Mouse (Mus musculus): Measurements from ENCODE around the gene Ppm1l.
"Not testable (repeated sequence)": the region's sequence is repeated elsewhere in the genome, so short reads cannot be mapped to it uniquely, and the experiment has no call there.

The Ppm1l gene

DNA sequence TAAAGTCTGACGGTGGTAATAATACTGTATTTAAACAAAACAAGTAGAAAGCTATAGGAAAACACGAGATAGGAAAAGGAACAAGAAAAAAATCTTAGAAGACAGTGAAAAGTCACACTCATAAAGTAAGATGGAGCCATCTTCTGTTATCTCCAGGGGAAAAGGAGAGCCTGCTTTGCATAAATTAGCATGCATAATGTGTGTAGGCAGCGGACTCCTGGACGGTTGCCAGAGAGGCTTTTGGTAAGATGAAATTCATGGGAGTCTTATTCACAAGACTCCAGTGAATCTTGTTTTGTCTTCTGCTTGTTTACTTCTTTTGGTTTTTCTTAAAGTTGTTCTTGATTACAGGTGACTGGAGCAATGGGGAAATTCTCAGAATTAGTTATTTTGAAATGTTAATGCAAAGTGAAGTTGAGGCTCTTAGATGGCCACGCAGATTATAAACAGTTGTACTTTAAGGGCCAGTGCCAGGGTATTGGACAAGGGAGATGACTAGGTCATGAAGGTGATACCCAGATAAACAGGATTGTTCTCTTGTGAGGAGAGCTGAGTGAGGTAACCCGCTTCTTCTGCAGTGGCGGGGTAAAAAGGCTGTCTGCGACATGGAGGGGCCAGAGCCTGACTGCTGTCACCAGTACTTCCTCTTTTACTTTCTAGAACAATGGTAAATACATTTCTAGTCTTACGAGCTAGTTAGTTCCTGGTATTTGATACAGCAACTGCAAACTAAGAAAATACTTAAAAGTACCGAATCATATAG, 57.1 kb downstream of the Ppm1l start:
- DNase-seq (ENCODE audit: low spot score): no peak

DNA sequence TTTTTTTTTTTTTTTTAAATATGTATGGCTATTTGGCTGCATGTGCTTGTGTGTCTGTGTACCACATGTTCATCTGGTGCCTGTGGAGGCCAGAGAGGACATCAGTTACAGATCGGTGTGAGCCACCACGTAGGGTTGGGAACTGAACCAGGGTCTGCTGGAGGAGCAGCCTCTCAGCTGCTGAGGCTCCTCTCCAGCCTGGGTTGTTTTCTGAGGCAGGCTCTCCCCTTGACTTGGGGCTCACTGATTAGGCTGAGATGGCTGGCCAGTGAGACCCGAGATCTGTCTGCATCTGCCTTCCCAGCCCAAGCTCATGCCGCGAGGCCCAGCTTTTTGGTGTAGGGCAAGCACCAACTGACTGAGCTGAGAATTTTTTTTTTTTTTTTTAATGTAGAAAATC, 57.9 kb downstream of the Ppm1l start:
- DNase-seq (ENCODE audit: low spot score): no peak

DNA sequence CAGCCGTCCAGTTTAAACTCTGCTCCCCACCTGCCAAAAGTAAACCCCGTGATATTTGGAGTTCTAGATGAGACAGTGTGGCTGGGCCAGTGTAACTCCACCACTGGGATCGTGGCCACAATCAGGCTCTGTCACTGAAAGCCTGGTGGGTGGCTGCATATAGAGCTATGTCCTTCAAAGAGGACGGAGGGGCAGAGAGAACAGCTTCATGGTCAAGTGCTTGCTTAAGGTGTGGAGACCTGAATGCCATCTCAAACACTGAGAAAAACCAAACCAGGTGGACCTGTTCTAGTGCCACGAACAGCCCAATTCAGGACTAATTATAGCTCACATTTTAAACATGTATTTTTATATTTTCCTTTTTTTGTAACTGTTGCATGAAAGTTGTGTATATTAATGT, 58.3 kb downstream of the Ppm1l start:
- DNase-seq (ENCODE audit: low spot score): no peak

DNA sequence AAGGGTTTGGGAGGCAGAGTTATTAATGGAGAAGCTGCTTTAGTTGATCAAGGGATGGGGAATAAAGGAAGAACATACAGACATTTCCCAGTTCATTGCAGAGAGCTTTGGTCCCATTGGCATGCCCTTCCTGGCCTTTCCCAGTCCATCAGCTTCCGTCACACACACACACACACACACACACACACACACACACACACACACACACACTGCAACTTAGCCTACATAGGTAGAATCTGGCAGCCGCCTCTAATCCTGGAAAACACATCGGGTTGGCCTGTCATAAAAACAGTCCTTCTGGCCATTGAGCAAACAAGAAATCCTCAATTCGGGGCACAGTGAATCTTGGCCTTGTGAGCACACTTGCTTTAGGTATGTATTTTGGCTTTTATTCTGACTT, 64.6 kb downstream of the Ppm1l start:
- DNase-seq (ENCODE audit: low spot score): no peak

DNA sequence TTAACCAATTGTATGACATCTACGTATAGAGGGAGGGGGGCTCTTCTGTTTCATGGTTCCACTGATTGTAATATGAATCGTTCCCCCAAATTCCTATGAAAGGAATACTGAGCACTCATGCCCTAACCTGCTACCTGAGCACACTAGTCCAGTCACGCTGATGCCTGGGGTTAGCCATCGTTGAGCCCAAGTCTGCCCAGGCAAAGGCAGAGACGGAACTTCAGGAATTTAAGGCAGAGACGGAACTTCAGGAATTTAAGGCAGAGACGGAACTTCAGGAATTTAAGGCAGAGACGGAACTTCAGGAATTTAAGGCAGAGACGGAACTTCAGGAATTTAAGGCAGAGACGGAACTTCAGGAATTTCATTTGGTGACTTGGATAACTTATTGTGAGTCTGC, 75.2 kb downstream of the Ppm1l start:
- DNase-seq (ENCODE audit: low spot score): not testable (repeated sequence)

DNA sequence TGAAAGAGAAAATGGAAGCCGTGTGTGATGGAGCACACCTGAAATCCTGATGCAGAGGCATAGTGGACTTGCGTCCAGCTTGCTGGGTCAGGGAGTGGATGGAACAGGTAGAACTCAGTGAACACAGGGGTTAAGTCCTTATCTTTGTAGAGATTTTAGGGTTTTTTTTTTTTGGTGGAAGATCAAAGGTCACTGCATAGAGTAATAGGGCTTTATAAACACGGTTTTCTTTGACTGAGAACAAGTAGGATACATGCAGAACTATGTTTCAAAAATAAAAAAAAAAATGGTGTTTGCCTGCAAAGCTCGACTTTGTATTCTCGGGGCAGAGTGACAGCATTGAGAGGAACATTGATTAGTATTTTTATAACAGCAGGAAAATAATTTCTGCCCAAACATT, 75.6 kb downstream of the Ppm1l start:
- DNase-seq (ENCODE audit: low spot score): no peak

DNA sequence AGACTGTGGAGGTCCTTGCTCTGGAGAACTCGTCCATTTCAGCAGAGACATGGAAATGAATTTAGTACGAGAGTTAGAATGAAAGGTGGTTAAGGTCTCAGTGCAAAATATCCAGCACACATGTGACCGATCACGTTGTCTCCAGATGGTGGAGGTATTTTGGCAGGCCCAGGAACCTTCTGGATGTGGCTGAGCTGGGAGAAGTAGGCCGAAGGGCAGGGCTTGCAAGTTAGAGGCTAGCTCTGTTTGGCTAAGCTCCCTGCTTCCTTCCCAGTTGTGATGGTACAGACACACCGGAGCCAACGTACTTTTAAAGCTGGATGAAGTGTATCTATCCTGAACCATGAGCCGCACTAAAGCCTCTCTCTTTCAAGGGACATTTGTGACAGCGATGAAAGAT, 76.4 kb downstream of the Ppm1l start:
- DNase-seq (ENCODE audit: low spot score): no peak

DNA sequence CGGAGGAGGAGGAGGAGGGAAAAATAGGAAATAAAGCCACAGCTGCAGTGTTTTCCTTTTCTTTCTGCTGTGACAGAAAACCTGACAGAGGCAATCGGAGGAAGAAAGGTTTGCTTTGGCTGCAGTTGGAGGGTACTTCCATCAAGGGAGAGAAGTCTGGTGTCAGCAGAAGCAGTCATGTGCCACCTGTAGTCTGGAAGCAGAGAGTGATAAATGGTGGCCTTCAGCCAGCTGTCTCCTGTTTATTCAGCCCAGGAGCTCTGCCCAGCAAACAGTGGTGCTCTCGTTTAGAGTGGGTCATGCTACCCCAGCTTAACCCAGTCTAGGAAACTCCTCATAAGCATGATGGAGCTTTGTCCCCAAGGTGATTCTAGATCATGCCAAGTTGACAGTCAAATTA, 77.3 kb downstream of the Ppm1l start:
- DNase-seq (ENCODE audit: low spot score): no peak

DNA sequence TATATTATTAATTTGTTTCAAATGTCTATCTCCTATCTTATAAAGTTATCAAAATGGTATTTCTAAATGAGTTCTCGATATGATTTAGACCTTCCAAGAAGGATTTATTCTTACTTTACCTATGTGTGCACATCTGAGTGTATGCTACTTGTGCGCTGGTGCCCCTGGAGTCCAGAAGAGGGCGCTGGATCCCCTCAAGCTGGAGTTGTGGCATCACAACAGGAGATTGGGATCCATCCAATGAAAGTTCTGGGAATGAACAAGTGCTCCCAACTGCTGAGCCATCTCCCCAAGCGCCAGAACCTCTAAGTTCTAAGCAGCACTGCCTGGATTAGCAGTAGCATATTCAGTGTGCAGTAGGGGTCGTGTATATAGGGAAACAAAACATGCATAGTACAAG, 78.4 kb downstream of the Ppm1l start:
- DNase-seq (ENCODE audit: low spot score): no peak

DNA sequence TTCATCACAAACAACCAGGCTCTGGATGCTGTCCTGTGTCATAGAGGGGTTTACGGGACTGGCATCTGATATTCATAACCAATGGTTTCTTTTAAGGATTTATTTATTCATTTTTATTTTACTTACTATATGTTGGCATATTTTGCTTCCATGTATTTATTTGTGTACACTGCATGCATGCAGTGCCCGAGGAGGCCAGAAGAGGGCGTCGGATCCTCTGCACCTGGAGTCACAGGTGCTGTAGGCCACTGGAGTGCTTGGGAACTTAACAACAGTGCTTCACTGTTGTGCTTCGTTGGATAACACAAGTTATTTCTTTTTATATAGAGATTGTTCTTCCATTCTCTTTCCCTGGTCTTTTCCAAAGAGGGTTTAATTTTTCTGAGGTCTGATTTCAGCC, 81.1 kb downstream of the Ppm1l start:
- DNase-seq (ENCODE audit: low spot score): no peak

DNA sequence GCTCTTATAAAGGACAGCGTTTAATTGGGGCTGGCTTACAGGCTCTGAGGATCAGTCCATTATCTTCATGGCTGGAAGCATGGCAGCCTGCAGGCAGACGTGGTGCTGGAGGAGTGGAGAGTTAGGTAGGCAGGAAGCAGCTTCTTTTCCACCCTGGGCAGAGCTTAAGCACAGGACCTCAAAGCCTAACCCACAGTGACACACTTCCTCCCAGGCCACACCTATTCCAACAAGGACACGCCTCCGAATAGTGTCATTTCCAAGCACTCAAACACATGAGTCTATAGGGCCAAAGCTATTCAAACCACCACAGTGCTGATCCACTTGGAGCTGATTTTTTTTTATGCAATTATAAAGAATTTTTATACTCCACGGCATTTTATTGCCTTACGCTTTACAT, 82.7 kb downstream of the Ppm1l start:
- no peak for DNase-seq (ENCODE audit: low spot score)

DNA sequence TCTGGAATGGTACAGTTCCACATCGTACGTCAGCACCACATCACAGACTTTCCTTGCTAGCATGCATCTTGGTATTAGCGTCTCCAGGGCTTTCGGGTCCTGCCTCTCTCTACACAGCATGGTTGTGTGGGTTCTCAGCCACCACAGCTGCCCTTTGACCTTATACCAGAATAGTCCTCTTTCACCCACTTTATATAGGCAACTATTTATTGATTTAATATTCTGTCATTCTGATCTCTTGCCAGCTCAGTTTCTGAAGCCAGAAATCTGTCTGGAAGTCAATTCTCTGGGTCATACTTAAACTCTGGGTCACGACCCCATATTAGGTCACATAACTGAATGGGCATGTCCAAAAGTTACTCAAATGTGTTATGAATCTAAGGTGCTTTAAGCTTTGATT, 86.5 kb downstream of the Ppm1l start:
- no peak for DNase-seq (ENCODE audit: low spot score)

DNA sequence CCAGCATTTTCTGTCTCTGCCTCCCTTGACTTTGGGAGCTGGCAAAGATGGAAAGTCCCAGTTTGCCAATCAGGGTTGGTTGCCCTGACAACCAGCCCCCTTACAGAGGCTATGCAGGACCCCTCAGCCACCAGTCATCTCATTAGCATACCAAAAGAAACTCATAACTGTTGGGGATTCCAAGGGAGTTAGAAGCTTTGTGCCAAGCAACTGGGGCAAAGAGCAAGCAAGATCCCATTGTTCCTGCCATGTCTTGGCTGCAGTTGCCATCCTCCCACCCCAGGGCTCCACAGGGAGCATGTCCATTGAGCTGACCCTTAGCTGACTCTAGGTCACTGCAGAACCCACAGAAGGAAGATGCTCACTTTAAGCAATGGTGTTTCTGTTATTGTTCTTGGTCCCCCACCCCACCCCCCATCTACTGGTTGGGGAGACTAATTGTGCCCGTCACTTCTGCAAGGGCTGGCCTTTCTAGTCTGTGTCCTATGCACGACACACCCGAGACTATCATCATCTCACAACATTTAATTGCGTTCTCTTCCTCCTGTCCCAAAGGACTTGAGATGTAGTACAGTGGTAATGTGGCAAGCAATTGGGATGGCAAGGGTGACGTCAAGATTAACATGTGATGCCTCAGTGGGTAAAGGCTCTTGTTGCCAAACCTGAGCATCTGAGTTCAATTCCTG, 89.7 kb downstream of the Ppm1l start:
- peak; percentile 80 for DNase-seq (ENCODE audit: low spot score)

DNA sequence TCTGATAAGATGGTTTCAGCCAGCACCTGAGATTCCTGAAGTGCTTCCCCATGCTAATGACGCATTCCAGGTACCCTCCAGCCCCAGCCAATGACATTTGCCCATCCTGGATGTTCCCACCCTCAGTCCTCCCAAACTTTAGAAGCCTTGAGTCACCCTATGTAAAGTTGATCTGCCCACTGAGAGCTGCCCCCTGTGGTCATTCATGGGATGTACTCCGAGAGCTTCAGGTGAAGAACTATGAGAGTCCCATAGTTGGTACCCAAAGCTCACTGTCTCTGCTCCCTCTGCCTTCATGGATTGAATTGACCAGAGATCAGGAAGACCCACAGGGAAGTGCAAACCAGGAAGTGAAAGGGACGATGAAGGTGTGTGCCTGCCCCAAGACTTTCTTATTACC, 91.4 kb downstream of the Ppm1l start:
- no peak for DNase-seq (ENCODE audit: low spot score)

DNA sequence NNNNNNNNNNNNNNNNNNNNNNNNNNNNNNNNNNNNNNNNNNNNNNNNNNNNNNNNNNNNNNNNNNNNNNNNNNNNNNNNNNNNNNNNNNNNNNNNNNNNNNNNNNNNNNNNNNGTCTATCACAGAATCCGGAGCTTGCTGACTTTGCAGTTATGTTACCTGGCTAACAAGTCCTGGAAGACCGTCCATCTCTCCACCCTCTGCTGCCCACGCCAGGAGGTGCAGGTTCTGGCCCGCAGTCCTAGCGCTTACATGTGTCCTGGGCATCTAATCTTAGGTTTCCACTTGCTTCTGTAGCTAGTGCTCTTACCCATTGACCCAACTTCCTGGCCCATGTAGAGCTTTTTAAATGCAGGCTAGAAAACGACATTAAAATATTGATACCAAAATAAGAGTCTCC, 99.5 kb downstream of the Ppm1l start:
- no peak for DNase-seq (ENCODE audit: low spot score)

DNA sequence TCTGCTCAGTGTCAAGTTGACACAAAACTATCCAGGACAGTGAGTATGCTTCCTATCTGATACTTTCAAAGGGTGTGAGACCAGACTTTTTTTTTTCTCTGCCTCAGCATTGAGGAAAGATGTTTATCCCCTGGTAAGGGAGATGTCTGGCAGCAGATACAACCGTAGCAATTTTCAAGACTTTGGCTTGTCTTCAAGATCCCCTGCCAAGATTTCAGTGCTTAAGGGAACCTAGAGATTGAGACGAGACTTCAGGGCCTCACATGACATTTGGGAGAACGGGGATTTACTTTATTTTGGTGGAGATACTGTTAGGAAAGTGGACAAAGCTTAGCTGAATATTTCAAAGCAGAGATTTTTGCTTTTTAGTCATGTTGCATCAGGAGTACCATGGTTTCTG, 106.1 kb downstream of the Ppm1l start:
- no peak for DNase-seq (ENCODE audit: low spot score)

DNA sequence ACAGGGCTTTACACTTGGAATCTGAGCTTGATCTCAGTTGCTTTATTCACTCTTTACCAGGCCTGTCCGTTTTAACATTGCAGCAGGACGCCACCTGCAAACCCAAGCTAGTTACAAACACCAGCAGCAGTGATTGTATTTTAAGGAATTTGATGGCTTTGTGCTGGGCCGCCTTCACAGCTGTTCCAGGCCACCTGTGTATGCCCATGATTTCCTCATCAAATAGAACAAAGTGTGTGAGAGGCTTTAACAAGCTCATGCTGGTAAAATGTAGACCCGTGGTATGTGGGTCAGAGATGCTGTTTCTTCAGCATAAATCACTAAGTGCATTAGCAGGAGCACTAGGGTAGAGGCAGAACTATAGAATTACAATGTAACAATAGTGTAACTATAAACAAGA, 106.7 kb downstream of the Ppm1l start:
- no peak for DNase-seq (ENCODE audit: low spot score)

DNA sequence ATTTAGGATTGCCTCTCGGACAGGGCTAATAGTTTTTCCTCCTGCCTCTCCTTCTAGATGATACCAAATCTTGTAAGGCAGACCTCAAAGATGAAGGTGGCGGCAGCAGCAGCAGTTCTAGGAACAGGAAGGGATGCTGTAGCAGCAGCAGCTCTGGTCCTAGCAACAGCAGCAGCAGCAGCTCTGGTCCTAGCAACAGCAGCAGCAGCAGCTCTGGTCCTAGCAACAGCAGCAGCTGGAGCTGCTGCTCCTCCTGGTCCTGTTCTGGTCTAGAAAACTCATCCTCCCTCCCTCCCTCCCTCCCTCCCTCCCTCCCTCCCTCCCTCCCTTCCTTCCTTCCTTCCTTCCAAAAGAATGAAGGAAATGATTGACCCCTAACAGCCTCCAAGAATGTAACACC, 108.1 kb downstream of the Ppm1l start:
- not testable (repeated sequence) for DNase-seq (ENCODE audit: low spot score)

DNA sequence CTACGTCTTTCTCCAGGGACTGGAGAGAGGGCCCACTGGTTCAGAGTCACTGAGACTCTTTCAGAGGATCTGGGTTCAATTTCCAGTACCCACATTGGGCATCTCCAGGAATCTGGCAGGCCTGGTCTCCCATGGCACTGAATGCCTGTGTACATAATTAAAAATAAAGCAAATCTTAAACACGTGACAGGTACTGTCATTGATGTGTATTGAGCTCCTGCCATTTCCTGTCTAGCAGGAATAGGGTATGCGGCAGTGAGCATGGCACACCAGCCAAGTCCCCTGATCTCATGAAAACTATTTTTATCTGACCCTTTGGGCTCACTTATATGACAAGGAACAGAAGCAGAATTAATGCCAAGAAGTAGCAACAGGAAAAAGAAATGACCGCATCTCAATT, 110.6 kb downstream of the Ppm1l start:
- no peak for DNase-seq (ENCODE audit: low spot score)

DNA sequence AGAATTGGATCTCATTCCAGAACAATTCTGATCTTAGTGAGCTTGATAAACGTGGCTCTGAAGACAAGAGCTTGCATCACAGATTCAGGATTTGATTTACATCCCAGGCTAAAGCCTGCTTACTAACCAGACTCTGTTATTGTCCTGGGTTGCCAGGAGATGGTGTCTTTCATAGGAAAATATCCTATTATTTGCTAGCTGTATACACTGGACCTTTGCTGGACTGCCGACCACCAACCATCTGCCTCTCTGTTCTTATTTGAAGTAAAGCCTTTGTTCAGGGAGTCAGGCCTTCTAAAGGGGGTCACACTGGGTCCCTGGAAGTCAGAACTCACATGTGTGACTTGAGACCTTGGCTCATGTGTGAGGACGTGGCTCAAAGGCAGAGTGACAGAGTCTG, 111.6 kb downstream of the Ppm1l start:
- DNase-seq (ENCODE audit: low spot score): peak; percentile 27

DNA sequence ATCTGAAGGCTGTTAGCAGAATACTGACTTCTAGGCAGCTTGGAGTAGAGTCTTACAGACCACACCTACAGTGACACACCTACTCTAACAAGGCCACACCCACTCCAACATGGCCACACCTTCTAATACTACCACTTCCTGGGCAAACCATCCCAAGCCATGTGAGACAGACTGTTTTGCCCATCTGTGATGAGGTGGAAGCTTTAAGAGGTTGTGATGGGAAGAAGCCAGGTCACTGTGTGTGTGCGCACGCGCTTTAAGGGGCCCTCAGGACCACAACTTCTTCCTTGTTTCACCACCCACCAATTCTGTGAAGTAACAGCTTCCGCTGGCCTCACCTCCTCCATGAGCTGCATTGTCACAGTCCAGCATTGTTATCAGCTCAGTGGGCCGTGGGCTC, 112.7 kb downstream of the Ppm1l start:
- DNase-seq (ENCODE audit: low spot score): no peak

DNA sequence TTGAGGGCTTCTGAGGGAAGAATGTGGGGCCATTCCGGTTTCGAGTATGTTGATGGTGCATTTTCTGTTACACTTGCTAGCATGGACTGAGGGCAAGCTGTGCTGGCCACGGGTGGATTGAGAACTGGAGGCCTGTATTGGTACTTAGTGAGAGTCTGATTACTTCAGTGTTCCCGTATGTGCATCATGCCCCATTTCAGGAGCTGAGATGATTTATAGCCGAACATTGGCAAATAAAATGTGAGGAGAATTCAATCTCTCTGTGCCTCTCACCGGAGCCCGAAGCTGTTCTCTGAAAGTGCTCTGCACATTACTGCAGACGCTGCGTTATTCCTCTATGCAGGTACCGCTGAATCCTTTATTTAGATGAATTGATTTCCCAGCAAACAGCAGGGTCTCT, 116.9 kb downstream of the Ppm1l start:
- DNase-seq (ENCODE audit: low spot score): no peak

DNA sequence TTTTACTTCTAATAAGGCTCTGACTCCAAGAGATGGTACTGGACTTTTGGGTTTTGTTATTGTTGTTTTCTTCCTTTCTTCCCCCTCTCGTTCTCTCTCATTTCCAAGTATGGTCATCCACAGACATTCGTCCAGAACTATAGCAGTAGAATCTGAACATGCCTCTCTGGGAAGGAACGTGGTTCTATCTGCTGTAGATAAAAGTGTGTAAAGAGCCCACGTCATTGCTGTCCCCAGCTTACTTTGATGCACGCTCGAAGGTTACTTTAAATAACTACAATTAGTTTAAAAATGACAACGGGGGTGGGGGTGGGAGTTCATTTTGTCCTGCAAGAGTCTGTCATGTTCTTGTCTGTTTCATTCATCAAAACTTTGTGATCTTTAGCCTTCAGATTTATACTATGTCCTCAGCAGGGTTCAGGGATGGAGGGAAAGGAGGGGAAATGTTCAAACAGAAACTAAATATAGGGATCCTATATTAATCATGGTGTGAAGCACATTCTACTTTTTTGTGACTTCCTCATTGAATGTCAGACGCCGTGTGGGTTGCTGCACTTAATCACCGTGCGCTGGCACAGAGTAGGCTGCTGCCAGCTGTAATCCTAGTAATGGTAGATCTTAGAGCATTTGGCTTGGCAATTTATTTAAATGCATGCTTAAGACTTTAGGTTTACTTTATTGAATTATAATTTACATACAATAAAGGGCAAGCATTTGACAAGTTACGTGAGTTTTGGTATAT, 122.3 kb downstream of the Ppm1l start:
- no peak for DNase-seq (ENCODE audit: low spot score)
